Mouse (Mus musculus): Measurements from ENCODE around the gene Nudcd3. TPM values are rescaled to one million over a fixed set of nuclear protein-coding genes. Genes with fewer than 3 reads are reported as not detected.

The Nudcd3 gene
- polyA plus RNA-seq, 1 experiment: 67.1 TPM

GRCm38 (mm10) chr11:6177781-6178420, 22.3 kb downstream of the Nudcd3 start:
- Histone ChIP-seq H3K79me2 (ENCODE audit: control insufficient read depth, insufficient read depth) (peaks cover 90% of the 10 kb centered on the region), H3K36me3 (ENCODE audit: control insufficient read depth, insufficient read depth) (no peaks in the 10 kb centered on the region), H3K4me3 (no peak overlapping the region), H3K27me3 (ENCODE audit: control insufficient read depth, insufficient read depth, insufficient read length) (no peaks in the 10 kb centered on the region), H3ac (ENCODE audit: control insufficient read depth, insufficient read length) (no peak overlapping the region), H3K4me2 (ENCODE audit: low read depth) (no peak overlapping the region)
- no peak for TF ChIP-seq MYOG (IDR thresholded peaks at IDR 0.05; ENCODE audit: control insufficient read depth in 1 of 3, insufficient read depth in 1 of 3, insufficient read length in 2 of 3, low read depth in 2 of 3)
- no peak for TF ChIP-seq TCF3 (IDR thresholded peaks at IDR 0.05; ENCODE audit: insufficient read length, low read depth)
- no peak for TF ChIP-seq POLR2AphosphoS2 (IDR thresholded peaks at IDR 0.05; ENCODE audit: insufficient read length, low read depth)
- no peak for TF ChIP-seq USF1 (IDR thresholded peaks at IDR 0.05; ENCODE audit: low read depth)
- no peak for TF ChIP-seq SRF (IDR thresholded peaks at IDR 0.05; ENCODE audit: control insufficient read depth, insufficient read length, low read depth)
- no peak for TF ChIP-seq MAX (IDR thresholded peaks at IDR 0.05; ENCODE audit: low read depth)
- no peak for TF ChIP-seq CEBPB (IDR thresholded peaks at IDR 0.05; ENCODE audit: insufficient read depth, poor library complexity, severe bottlenecking)
- TF ChIP-seq REST (IDR thresholded peaks at IDR 0.05; ENCODE audit: insufficient read depth, insufficient read length): no peak
- TF ChIP-seq MYOD1 (IDR thresholded peaks at IDR 0.05; ENCODE audit: control insufficient read depth in 1 of 3, insufficient read length in 2 of 3, low read depth in 2 of 3): no peak
- no peak for TF ChIP-seq POLR2A (IDR thresholded peaks at IDR 0.05; ENCODE audit: insufficient read length, low read depth)
- TF ChIP-seq TCF12 (IDR thresholded peaks at IDR 0.05; ENCODE audit: insufficient read depth, poor library complexity, severe bottlenecking): no peak

GRCm38 (mm10) chr11:6175506-6175905, 24.7 kb downstream of the Nudcd3 start:
- no peak overlapping the region for H3ac ChIP-seq (ENCODE audit: control insufficient read depth, insufficient read length)
- peak overlapping the region; percentile 74 for H3K4me2 ChIP-seq (ENCODE audit: low read depth)
- TF ChIP-seq CEBPB (IDR thresholded peaks at IDR 0.05; ENCODE audit: insufficient read depth, poor library complexity, severe bottlenecking) (no peak), MYOD1 (IDR thresholded peaks at IDR 0.05; ENCODE audit: control insufficient read depth in 1 of 3, insufficient read length in 2 of 3, low read depth in 2 of 3) (no peak), REST (IDR thresholded peaks at IDR 0.05; ENCODE audit: insufficient read depth, insufficient read length) (no peak), SRF (IDR thresholded peaks at IDR 0.05; ENCODE audit: control insufficient read depth, insufficient read length, low read depth) (no peak), TCF3 (IDR thresholded peaks at IDR 0.05; ENCODE audit: insufficient read length, low read depth) (no peak), USF1 (IDR thresholded peaks at IDR 0.05; ENCODE audit: low read depth) (no peak), E2F4 (IDR thresholded peaks at IDR 0.05; ENCODE audit: insufficient read depth) (no peak), POLR2AphosphoS2 (IDR thresholded peaks at IDR 0.05; ENCODE audit: insufficient read length, low read depth) (no peak), POLR2A (IDR thresholded peaks at IDR 0.05; ENCODE audit: insufficient read length, low read depth) (no peak), MYOG (IDR thresholded peaks at IDR 0.05; ENCODE audit: control insufficient read depth in 1 of 3, insufficient read depth in 1 of 3, insufficient read length in 2 of 3, low read depth in 2 of 3) (no peak), TCF12 (IDR thresholded peaks at IDR 0.05; ENCODE audit: insufficient read depth, poor library complexity, severe bottlenecking) (no peak), MAX (IDR thresholded peaks at IDR 0.05; ENCODE audit: low read depth) (no peak)
- H3K36me3 ChIP-seq (ENCODE audit: control insufficient read depth, insufficient read depth): no peaks in the 10 kb centered on the region
- H3K79me2 ChIP-seq (ENCODE audit: control insufficient read depth, insufficient read depth): peaks cover 86% of the 10 kb centered on the region
- H3K4me3 ChIP-seq: no peak overlapping the region
- no peaks in the 10 kb centered on the region for H3K27me3 ChIP-seq (ENCODE audit: control insufficient read depth, insufficient read depth, insufficient read length)

GRCm38 (mm10) chr11:6174719-6175118, 25.5 kb downstream of the Nudcd3 start:
- Histone ChIP-seq H3K27me3 (ENCODE audit: control insufficient read depth, insufficient read depth, insufficient read length) (no peaks in the 10 kb centered on the region), H3K36me3 (ENCODE audit: control insufficient read depth, insufficient read depth) (no peaks in the 10 kb centered on the region), H3K4me2 (ENCODE audit: low read depth) (peak overlapping the region; percentile 74), H3ac (ENCODE audit: control insufficient read depth, insufficient read length) (no peak overlapping the region), H3K4me3 (no peak overlapping the region), H3K79me2 (ENCODE audit: control insufficient read depth, insufficient read depth) (peaks cover 87% of the 10 kb centered on the region)
- TF ChIP-seq TCF12 (IDR thresholded peaks at IDR 0.05; ENCODE audit: insufficient read depth, poor library complexity, severe bottlenecking) (no peak), MYOD1 (IDR thresholded peaks at IDR 0.05; ENCODE audit: control insufficient read depth in 1 of 3, insufficient read length in 2 of 3, low read depth in 2 of 3) (peak in 2 of 3 experiments; percentile 28 to 51)

GRCm38 (mm10) chr11:6169041-6169663, 31.1 kb downstream of the Nudcd3 start:
- Histone ChIP-seq H3K4me3 (no peak overlapping the region), H3ac (ENCODE audit: control insufficient read depth, insufficient read length) (no peak overlapping the region), H3K36me3 (ENCODE audit: control insufficient read depth, insufficient read depth) (no peaks in the 10 kb centered on the region), H3K79me2 (ENCODE audit: control insufficient read depth, insufficient read depth) (peaks cover 81% of the 10 kb centered on the region), H3K4me2 (ENCODE audit: low read depth) (no peak overlapping the region), H3K27me3 (ENCODE audit: control insufficient read depth, insufficient read depth, insufficient read length) (no peaks in the 10 kb centered on the region)
- no peak for TF ChIP-seq TCF3 (IDR thresholded peaks at IDR 0.05; ENCODE audit: insufficient read length, low read depth)
- TF ChIP-seq MAX (IDR thresholded peaks at IDR 0.05; ENCODE audit: low read depth): no peak
- no peak for TF ChIP-seq REST (IDR thresholded peaks at IDR 0.05; ENCODE audit: insufficient read depth, insufficient read length)
- TF ChIP-seq MYOG (IDR thresholded peaks at IDR 0.05; ENCODE audit: control insufficient read depth in 1 of 3, insufficient read depth in 1 of 3, insufficient read length in 2 of 3, low read depth in 2 of 3): no peak
- TF ChIP-seq CEBPB (IDR thresholded peaks at IDR 0.05; ENCODE audit: insufficient read depth, poor library complexity, severe bottlenecking): no peak
- no peak for TF ChIP-seq MYOD1 (IDR thresholded peaks at IDR 0.05; ENCODE audit: control insufficient read depth in 1 of 3, insufficient read length in 2 of 3, low read depth in 2 of 3)
- no peak for TF ChIP-seq POLR2A (IDR thresholded peaks at IDR 0.05; ENCODE audit: insufficient read length, low read depth)

- H3K4me2 ChIP-seq (ENCODE audit: low read depth): no peak overlapping the region
- H3K4me3 ChIP-seq: no peak overlapping the region
- no peaks in the 10 kb centered on the region for H3K27me3 ChIP-seq (ENCODE audit: control insufficient read depth, insufficient read depth, insufficient read length)
- peaks cover 73% of the 10 kb centered on the region for H3K79me2 ChIP-seq (ENCODE audit: control insufficient read depth, insufficient read depth)
- H3ac ChIP-seq (ENCODE audit: control insufficient read depth, insufficient read length): no peak overlapping the region
- no peaks in the 10 kb centered on the region for H3K36me3 ChIP-seq (ENCODE audit: control insufficient read depth, insufficient read depth)
- TF ChIP-seq MYOD1 (IDR thresholded peaks at IDR 0.05; ENCODE audit: control insufficient read depth in 1 of 3, insufficient read length in 2 of 3, low read depth in 2 of 3): no peak
- no peak for TF ChIP-seq MAX (IDR thresholded peaks at IDR 0.05; ENCODE audit: low read depth)
- no peak for TF ChIP-seq MYOG (IDR thresholded peaks at IDR 0.05; ENCODE audit: control insufficient read depth in 1 of 3, insufficient read depth in 1 of 3, insufficient read length in 2 of 3, low read depth in 2 of 3)
- TF ChIP-seq CEBPB (IDR thresholded peaks at IDR 0.05; ENCODE audit: insufficient read depth, poor library complexity, severe bottlenecking): no peak
- TF ChIP-seq TCF3 (IDR thresholded peaks at IDR 0.05; ENCODE audit: insufficient read length, low read depth): no peak
- TF ChIP-seq REST (IDR thresholded peaks at IDR 0.05; ENCODE audit: insufficient read depth, insufficient read length): no peak
- TF ChIP-seq SRF (IDR thresholded peaks at IDR 0.05; ENCODE audit: control insufficient read depth, insufficient read length, low read depth): no peak
- no peak for TF ChIP-seq POLR2AphosphoS2 (IDR thresholded peaks at IDR 0.05; ENCODE audit: insufficient read length, low read depth)
- TF ChIP-seq E2F4 (IDR thresholded peaks at IDR 0.05; ENCODE audit: insufficient read depth): no peak
Measured at GRCm38 (mm10) chr11:6166351-6166750, 33.9 kb downstream of the Nudcd3 start.

All from myocyte (in vitro differentiated cells).